Mouse (Mus musculus): Measurements from ENCODE around the gene Uvrag.

DNA sequence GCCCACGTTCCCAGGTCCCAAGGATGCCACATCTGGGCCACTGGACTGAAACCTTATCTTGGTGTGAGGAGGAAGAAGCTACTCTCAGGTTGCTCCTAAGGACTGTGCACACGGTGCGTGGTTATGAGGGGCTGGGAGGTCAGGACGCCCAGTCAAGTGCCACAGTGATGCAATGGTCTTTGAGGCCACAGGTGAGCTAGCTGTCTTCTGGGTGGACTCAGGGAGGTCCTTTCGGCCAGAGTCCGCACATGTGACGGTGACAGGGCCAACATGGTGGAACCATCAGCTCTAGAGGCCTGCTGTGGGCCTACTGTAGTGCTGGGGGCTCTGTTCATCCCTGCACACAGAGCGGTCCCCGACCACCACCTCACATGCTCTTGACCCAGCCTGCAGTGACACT is 34.7 kb upstream of the Uvrag start:
- TF ChIP-seq CTCF (IDR thresholded peaks at IDR 0.05; ENCODE audit: borderline replicate concordance, insufficient read depth, low read length) (no peak), POLR2A (IDR thresholded peaks at IDR 0.05; ENCODE audit: low read depth, low read length) (no peak)
